In genomic region chr4:102045183-102046140, GRCm38 (mm10) we compare ENCODE assay signal across 10 mouse cellular contexts. TPM values are rescaled to one million over a fixed set of nuclear protein-coding genes. Genes with fewer than 3 reads are reported as not detected.
A peak's percentile ranks its signal among the peaks of the same experiment; 100 is the strongest.
DNase-seq lines count a peak whose midpoint lies in the region; ATAC-seq and TF ChIP-seq lines count a peak whose summit lies in the region.
"Had no signal": no experiment of that assay in that cellular context is flagged by ENCODE, and none has a peak within 500 bp of the region (broad histone marks: within the 10 kb centered on the region; RNA-seq: fewer than 3 reads in every experiment).

No protein-coding gene starts in this region.

- peak overlapping the region; percentile 38; the same call in 1 of the 2 replicates for H3K27ac ChIP-seq in gastrocnemius, adult 2 months

- DNase-seq in gastrocnemius, adult 2 months = no peak
- no peak for DNase-seq in gastrocnemius, postnatal 25 days
- DNase-seq in heart, adult 11 months = peak; percentile 90
- peak; percentile 34 to 58 for DNase-seq in kidney, adult 8-10 months
- peak; percentile 11 to 58 for DNase-seq in lung, postnatal 4 days
- DNase-seq in spleen, adult 12 weeks (ENCODE audit: low spot score) = no peak
- DNase-seq in left cerebral cortex, adult 8-10 months (ENCODE audit: low spot score in 2 of 2) = no peak
- DNase-seq: cerebellum, postnatal 36 days had no signal

- ATAC-seq in erythroblast, adult 5-6 weeks (replicated peaks; ENCODE audit: low FRiP score, poor library complexity, severe bottlenecking) = no peak

- intact Hi-C loops in gastrocnemius, adult 2 months (cut with DNase I) = no loop called here

- no peak overlapping the region for H3K4me3 ChIP-seq in gastrocnemius, adult 2 months

- no peak for TF ChIP-seq CTCF in gastrocnemius, adult 2 months (IDR thresholded peaks at IDR 0.05)

RNA-seq across cellular contexts. Expression of gene Pde4b, which starts 41.9 kb away (rescaled TPM):
- total RNA-seq in gastrocnemius, adult 2 months (2021) = 10 to 100 TPM; 59.9 to 62.5 TPM
- 10 to 100 TPM; 37.4 to 45.2 TPM for total RNA-seq in gastrocnemius, postnatal 25 days (2021)
- 4.0 and 5.4 TPM in 2 replicates for total RNA-seq in erythroblast, adult 5-6 weeks (2015; ENCODE audit: low replicate concordance)
- 2.3 and 3.5 TPM in 2 replicates for total RNA-seq in erythroblast, adult 5-6 weeks (2017; ENCODE audit: low replicate concordance)
- total RNA-seq in left cerebral cortex, adult 8-10 months (2022) = 100 to 1,000 TPM; 130 to 148 (median 137) TPM

RNA-seq across cellular contexts. Expression of gene Gm12789, which starts 59.0 kb away (rescaled TPM):
- total RNA-seq in gastrocnemius, adult 2 months (2021) = not detected
- not detected for total RNA-seq in gastrocnemius, postnatal 25 days (2021)
- not detected in 2 replicates for total RNA-seq in erythroblast, adult 5-6 weeks (2015; ENCODE audit: low replicate concordance)
- total RNA-seq in erythroblast, adult 5-6 weeks (2017; ENCODE audit: low replicate concordance) = not detected in 2 replicates
- not detected for total RNA-seq in left cerebral cortex, adult 8-10 months (2022)
- total RNA-seq: neutrophil, adult 5-6 weeks had no signal

Comparison
In these comparisons a context has a peak if more than half of its experiments do, and no peak if none do; other contexts are left out.
1. DNase-seq: peak in heart, adult 11 months (single experiment), kidney, adult 8-10 months (2 of 2) and lung, postnatal 4 days (2 of 2); none in gastrocnemius, adult 2 months (single experiment), gastrocnemius, postnatal 25 days (single experiment), spleen, adult 12 weeks (single experiment) and left cerebral cortex, adult 8-10 months (0 of 2).
2. RNA of gene Pde4b, which starts 41.9 kb away (total RNA-seq): 130 to 148 TPM in left cerebral cortex, adult 8-10 months, 59.9 to 62.5 TPM in gastrocnemius, adult 2 months and 37.4 to 45.2 TPM in gastrocnemius, postnatal 25 days; 2.3 to 5.4 TPM in erythroblast, adult 5-6 weeks; every median in the first group is over 4 times any median in the second.